Mouse (Mus musculus): Measurements from ENCODE around the gene Smurf2. TPM values are rescaled to one million over a fixed set of nuclear protein-coding genes. Genes with fewer than 3 reads are reported as not detected.

Smurf2 gene
- polyA plus RNA-seq, 1 experiment from 2014 or later: 23.5 TPM

- peaks cover 6% of the 10 kb centered on the region; the same call in 1 of the 2 replicates for H3K4me1 ChIP-seq (ENCODE audit: control insufficient read depth, insufficient read depth, low read length)
- H3K27me3 ChIP-seq (ENCODE audit: control insufficient read depth, insufficient read depth, low read length): no peaks in the 10 kb centered on the region
- no peak overlapping the region for H3K9ac ChIP-seq (replicated peaks; ENCODE audit: low read depth, low read length)
- peaks cover 57% of the 10 kb centered on the region for H3K36me3 ChIP-seq (ENCODE audit: control insufficient read depth, insufficient read depth, low read length)
- H3K27ac ChIP-seq (ENCODE audit: low read length): no peak overlapping the region
- no peaks in the 10 kb centered on the region for H3K9me3 ChIP-seq (ENCODE audit: control insufficient read depth, low read depth, low read length)
- WGBS: 72% methylated on average over 6 of the region's 6 CpGs
- no peak overlapping the region for H3K4me3 ChIP-seq (ENCODE audit: low read depth, low read length)
- H3K4me2 ChIP-seq (replicated peaks; ENCODE audit: low read depth, low read length): no peak overlapping the region
- no peak for ATAC-seq (ENCODE audit: insufficient number of reproducible peaks, insufficient read depth, low FRiP score, low read depth)
Measured at GRCm38 (mm10) chr11:106780590-106781220, 139.8 kb downstream of the Smurf2 start.

- H3K4me2 ChIP-seq (replicated peaks; ENCODE audit: low read depth, low read length): no peak overlapping the region
- no peak overlapping the region for H3K9ac ChIP-seq (replicated peaks; ENCODE audit: low read depth, low read length)
- no peaks in the 10 kb centered on the region for H3K9me3 ChIP-seq (ENCODE audit: control insufficient read depth, low read depth, low read length)
- peaks cover 55% of the 10 kb centered on the region for H3K36me3 ChIP-seq (ENCODE audit: control insufficient read depth, insufficient read depth, low read length)
- no peaks in the 10 kb centered on the region; the same call in 1 of the 2 replicates for H3K4me1 ChIP-seq (ENCODE audit: control insufficient read depth, insufficient read depth, low read length)
- no peak overlapping the region for H3K4me3 ChIP-seq (ENCODE audit: low read depth, low read length)
- H3K27me3 ChIP-seq (ENCODE audit: control insufficient read depth, insufficient read depth, low read length): no peaks in the 10 kb centered on the region
- no peak for ATAC-seq (ENCODE audit: insufficient number of reproducible peaks, insufficient read depth, low FRiP score, low read depth)
- peak overlapping the region; percentile 68; the same call in 1 of the 2 replicates for H3K27ac ChIP-seq (ENCODE audit: low read length)
- WGBS: 64% methylated on average over 4 of the region's 4 CpGs
Measured at GRCm38 (mm10) chr11:106780089-106780425, 140.5 kb downstream of the Smurf2 start.

GRCm38 (mm10) chr11:106779388-106780088, 141.0 kb downstream of the Smurf2 start, which contains the start of gene Polg2:
Gene Polg2, minus strand, starts transcription at chr11:106779537.
- Histone ChIP-seq H3K4me2 (replicated peaks; ENCODE audit: low read depth, low read length) (peak within 1 kb of the TSS; percentile 64), H3K36me3 (ENCODE audit: control insufficient read depth, insufficient read depth, low read length) (peaks cover 55% of the 10 kb centered on the region), H3K9me3 (ENCODE audit: control insufficient read depth, low read depth, low read length) (no peaks in the 10 kb centered on the region), H3K4me3 (ENCODE audit: low read depth, low read length) (peak within 1 kb of the TSS; percentile 72), H3K4me1 (ENCODE audit: control insufficient read depth, insufficient read depth, low read length) (no peaks in the 10 kb centered on the region), H3K9ac (replicated peaks; ENCODE audit: low read depth, low read length) (peak within 1 kb of the TSS; percentile 88), H3K27me3 (ENCODE audit: control insufficient read depth, insufficient read depth, low read length) (no peaks in the 10 kb centered on the region), H3K27ac (ENCODE audit: low read length) (peak within 1 kb of the TSS; percentile 97)
- under 1% methylated on average over 30 of the region's 30 CpGs for WGBS
- peak; percentile 99 for ATAC-seq (ENCODE audit: insufficient number of reproducible peaks, insufficient read depth, low FRiP score, low read depth)

- under 1% methylated on average over 39 of the region's 39 CpGs for WGBS
- Histone ChIP-seq H3K27me3 (ENCODE audit: control insufficient read depth, insufficient read depth, low read length) (no peaks in the 10 kb centered on the region), H3K4me1 (ENCODE audit: control insufficient read depth, insufficient read depth, low read length) (no peaks in the 10 kb centered on the region), H3K4me2 (replicated peaks; ENCODE audit: low read depth, low read length) (peak overlapping the region; percentile 64), H3K4me3 (ENCODE audit: low read depth, low read length) (peak overlapping the region; percentile 72), H3K9me3 (ENCODE audit: control insufficient read depth, low read depth, low read length) (no peaks in the 10 kb centered on the region), H3K27ac (ENCODE audit: low read length) (peak overlapping the region; percentile 97), H3K9ac (replicated peaks; ENCODE audit: low read depth, low read length) (peak overlapping the region; percentile 88), H3K36me3 (ENCODE audit: control insufficient read depth, insufficient read depth, low read length) (peaks cover 55% of the 10 kb centered on the region)
- ATAC-seq (ENCODE audit: insufficient number of reproducible peaks, insufficient read depth, low FRiP score, low read depth): peak; percentile 77
Measured at GRCm38 (mm10) chr11:106778589-106779387, 141.7 kb downstream of the Smurf2 start.

GRCm38 (mm10) chr11:106778132-106778531, 142.4 kb downstream of the Smurf2 start:
- WGBS: 94% methylated on average over 7 of the region's 7 CpGs
- Histone ChIP-seq H3K4me1 (ENCODE audit: control insufficient read depth, insufficient read depth, low read length) (no peaks in the 10 kb centered on the region), H3K36me3 (ENCODE audit: control insufficient read depth, insufficient read depth, low read length) (peaks cover 55% of the 10 kb centered on the region), H3K4me3 (ENCODE audit: low read depth, low read length) (no peak overlapping the region), H3K27me3 (ENCODE audit: control insufficient read depth, insufficient read depth, low read length) (no peaks in the 10 kb centered on the region), H3K9ac (replicated peaks; ENCODE audit: low read depth, low read length) (no peak overlapping the region), H3K9me3 (ENCODE audit: control insufficient read depth, low read depth, low read length) (no peaks in the 10 kb centered on the region), H3K27ac (ENCODE audit: low read length) (no peak overlapping the region), H3K4me2 (replicated peaks; ENCODE audit: low read depth, low read length) (peak overlapping the region; percentile 64; the same call in 1 of the 2 replicates)
- ATAC-seq (ENCODE audit: insufficient number of reproducible peaks, insufficient read depth, low FRiP score, low read depth): no peak

GRCm38 (mm10) chr11:106777395-106777794, 143.1 kb downstream of the Smurf2 start:
- WGBS: 90% methylated on average over 3 of the region's 3 CpGs
- peaks cover 54% of the 10 kb centered on the region for H3K36me3 ChIP-seq (ENCODE audit: control insufficient read depth, insufficient read depth, low read length)
- H3K9ac ChIP-seq (replicated peaks; ENCODE audit: low read depth, low read length): no peak overlapping the region
- H3K4me2 ChIP-seq (replicated peaks; ENCODE audit: low read depth, low read length): 0 out of 2 replicates have a peak overlapping the region, but pooled peaks have one; percentile 64
- H3K27me3 ChIP-seq (ENCODE audit: control insufficient read depth, insufficient read depth, low read length): no peaks in the 10 kb centered on the region
- no peaks in the 10 kb centered on the region for H3K4me1 ChIP-seq (ENCODE audit: control insufficient read depth, insufficient read depth, low read length)
- no peak overlapping the region for H3K27ac ChIP-seq (ENCODE audit: low read length)
- no peak for ATAC-seq (ENCODE audit: insufficient number of reproducible peaks, insufficient read depth, low FRiP score, low read depth)
- no peaks in the 10 kb centered on the region for H3K9me3 ChIP-seq (ENCODE audit: control insufficient read depth, low read depth, low read length)
- H3K4me3 ChIP-seq (ENCODE audit: low read depth, low read length): no peak overlapping the region

GRCm38 (mm10) chr11:106776960-106777359, 143.6 kb downstream of the Smurf2 start:
- Histone ChIP-seq H3K4me1 (ENCODE audit: control insufficient read depth, insufficient read depth, low read length) (no peaks in the 10 kb centered on the region), H3K9me3 (ENCODE audit: control insufficient read depth, low read depth, low read length) (no peaks in the 10 kb centered on the region), H3K4me2 (replicated peaks; ENCODE audit: low read depth, low read length) (no peak overlapping the region), H3K4me3 (ENCODE audit: low read depth, low read length) (no peak overlapping the region), H3K9ac (replicated peaks; ENCODE audit: low read depth, low read length) (no peak overlapping the region), H3K27me3 (ENCODE audit: control insufficient read depth, insufficient read depth, low read length) (no peaks in the 10 kb centered on the region), H3K27ac (ENCODE audit: low read length) (no peak overlapping the region), H3K36me3 (ENCODE audit: control insufficient read depth, insufficient read depth, low read length) (peaks cover 54% of the 10 kb centered on the region)
- 95% methylated on average over 4 of the region's 4 CpGs for WGBS
- ATAC-seq (ENCODE audit: insufficient number of reproducible peaks, insufficient read depth, low FRiP score, low read depth): no peak

- Histone ChIP-seq H3K36me3 (ENCODE audit: control insufficient read depth, insufficient read depth, low read length) (peaks cover 62% of the 10 kb centered on the region), H3K9ac (replicated peaks; ENCODE audit: low read depth, low read length) (no peak overlapping the region), H3K4me1 (ENCODE audit: control insufficient read depth, insufficient read depth, low read length) (no peaks in the 10 kb centered on the region), H3K4me2 (replicated peaks; ENCODE audit: low read depth, low read length) (no peak overlapping the region), H3K27ac (ENCODE audit: low read length) (no peak overlapping the region), H3K9me3 (ENCODE audit: control insufficient read depth, low read depth, low read length) (no peaks in the 10 kb centered on the region), H3K4me3 (ENCODE audit: low read depth, low read length) (no peak overlapping the region), H3K27me3 (ENCODE audit: control insufficient read depth, insufficient read depth, low read length) (no peaks in the 10 kb centered on the region)
- no peak for ATAC-seq (ENCODE audit: insufficient number of reproducible peaks, insufficient read depth, low FRiP score, low read depth)
- 90% methylated on average over 9 of the region's 9 CpGs for WGBS
Measured at GRCm38 (mm10) chr11:106773061-106773460, 147.5 kb downstream of the Smurf2 start.

Measured in stomach, embryonic 14.5 days (tissue).